Mouse (Mus musculus) intestine, embryonic 14.5 days (tissue): ENCODE measurements around the gene Rbm28. TPM values are rescaled to one million over a fixed set of nuclear protein-coding genes. Genes with fewer than 3 reads are reported as not detected.
A peak's percentile ranks its signal among the peaks of the same experiment; 100 is the strongest.

Experiments used
- ATAC-seq: fragments of 200-750 bp; cut with Nextera tagmentation; replicated peaks from 2 replicates; pipeline ENCODE4 v1.8.0; 2017; ENCODE audit warnings: low read depth, moderate number of reproducible peaks, moderate TSS enrichment, moderate library complexity; ENCODE audit not compliant: low FRiP score, low TSS enrichment
- DNase-seq: peaks from one replicate; pipeline ENCODE4 v3.0.0-alpha.2; 2018; ENCODE audit warnings: low spot score
- H3K27ac ChIP-seq: fragments of 300-500 bp; sonication (generic); 2 replicates; pipeline ENCODE4 v1.5.1; 2014; ENCODE audit warnings: low read depth, mild to moderate bottlenecking, control low read depth
- H3K27me3 ChIP-seq: fragments of 300-500 bp; sonication (generic); replicated peaks from 2 replicates; pipeline ENCODE4 v1.6.1; 2014; ENCODE audit warnings: low read length, control low read depth; ENCODE audit not compliant: control insufficient read depth, insufficient read depth
- H3K36me3 ChIP-seq: fragments of 300-500 bp; sonication (generic); 2 replicates; pipeline ENCODE4 v1.6.1; 2014; ENCODE audit warnings: low read length, control low read depth; ENCODE audit not compliant: control insufficient read depth, insufficient read depth
- H3K4me1 ChIP-seq: fragments of 300-500 bp; sonication (generic); replicated peaks from 2 replicates; pipeline ENCODE4 v1.6.1; 2014; ENCODE audit warnings: low read length, control low read depth, mixed read lengths; ENCODE audit not compliant: control insufficient read depth, insufficient read depth
- H3K4me2 ChIP-seq: fragments of 300-500 bp; sonication (generic); 2 replicates; pipeline ENCODE4 v1.6.1; 2014; ENCODE audit warnings: low read length
- H3K4me3 ChIP-seq: fragments of 300-500 bp; sonication (generic); 2 replicates; pipeline ENCODE4 v1.5.1; 2014; ENCODE audit warnings: low read depth, low read length, control low read depth, mixed read lengths
- H3K9ac ChIP-seq: fragments of 300-500 bp; sonication (generic); 2 replicates; pipeline ENCODE4 v1.6.1; 2014; ENCODE audit warnings: mild to moderate bottlenecking, low read length
- H3K9me3 ChIP-seq: fragments of 300-500 bp; sonication (generic); 2 replicates; pipeline ENCODE4 v1.6.1; 2016; ENCODE audit warnings: low read length, control low read depth; ENCODE audit not compliant: control insufficient read depth
- WGBS: fragments of 180-500 bp; shearing (Covaris S2); extraction: QIAGEN DNeasy Blood & Tissue Kit; methylation state at CpG from one replicate; pipeline ENCODE4 v1.1.7; 2014; 5-methylcytosine and 5-hydroxymethylcytosine counted together
- polyA plus RNA-seq: library from polyadenylated mRNA; unstranded; fragments of >200 nt; fragmentation: Nextera tagmentation; extraction: Ambion mirVana; gene quantifications from 2 replicates; pipeline ENCODE4 v1.2.1, GENCODE M21; 2014

The Rbm28 gene
- polyA plus RNA-seq, 1 experiment from 2014 or later = 44.6 TPM

DNA sequence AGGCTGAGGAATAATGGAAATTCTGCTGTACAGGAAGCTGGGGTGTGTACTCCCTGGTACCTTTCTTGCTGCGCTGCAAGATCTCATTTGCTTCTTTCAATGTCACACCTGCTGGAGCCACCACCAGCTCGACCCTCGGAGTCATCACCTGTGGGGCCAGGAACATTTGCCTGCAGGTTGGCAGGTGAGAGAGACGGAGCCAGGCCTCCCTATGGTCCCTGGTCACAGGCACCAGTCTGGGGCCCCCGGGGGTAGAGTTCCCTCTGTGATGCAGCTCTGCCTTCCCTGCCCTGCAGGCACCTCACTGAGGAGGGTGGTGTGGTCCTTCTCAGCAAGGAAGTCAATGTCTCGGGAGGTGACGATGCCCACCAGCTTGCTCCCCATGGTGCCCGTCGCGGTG is 41.2 kb upstream of the Rbm28 start:
- no peak overlapping the region for H3K27ac ChIP-seq
- DNase-seq (peak; percentile 38), ATAC-seq (no peak)
- H3K9me3 ChIP-seq = no peaks in the 10 kb centered on the region
- H3K9ac ChIP-seq = no peak overlapping the region
- no peak overlapping the region for H3K4me3 ChIP-seq
- no peaks in the 10 kb centered on the region for H3K27me3 ChIP-seq
- peaks cover 2% of the 10 kb centered on the region; the same call in 1 of the 2 replicates for H3K4me1 ChIP-seq
- WGBS = 92% methylated on average over 10 of the region's 10 CpGs
- peaks cover 41% of the 10 kb centered on the region for H3K36me3 ChIP-seq
- no peak overlapping the region for H3K4me2 ChIP-seq

DNA sequence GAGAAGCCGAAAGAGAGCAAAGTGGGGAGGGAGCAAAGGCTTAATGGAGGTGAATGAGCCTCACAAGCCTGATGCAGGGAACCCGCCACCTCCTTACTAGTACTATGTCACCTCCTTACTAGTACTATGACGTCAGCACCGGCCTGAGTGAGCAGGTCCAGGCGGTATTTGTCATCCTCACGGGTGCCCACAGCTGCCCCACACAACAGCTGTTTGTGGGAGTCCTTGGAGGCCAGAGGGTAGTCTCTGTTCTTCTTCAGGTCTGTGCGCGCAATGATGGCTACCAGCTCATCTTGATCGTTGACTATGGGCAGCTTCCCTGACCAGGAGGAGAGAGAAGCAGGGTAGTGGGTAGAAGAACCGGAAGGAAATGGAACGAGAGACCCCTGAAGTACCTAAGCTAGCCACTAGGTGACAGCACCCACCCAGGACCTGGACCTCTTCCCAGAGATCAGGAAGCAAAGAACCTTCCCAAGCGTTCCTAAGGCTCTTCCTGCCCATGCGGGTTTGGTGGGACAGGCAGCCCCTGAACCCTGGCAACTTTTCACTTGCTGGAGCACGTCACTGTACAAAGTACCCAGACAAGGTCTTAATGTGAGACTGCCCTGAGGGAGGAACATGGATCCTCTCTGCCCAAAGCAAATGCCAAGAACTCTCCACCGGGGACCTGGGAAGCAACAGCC is 40.3 kb upstream of the Rbm28 start:
- Histone ChIP-seq H3K4me2 (no peak overlapping the region), H3K27ac (no peak overlapping the region), H3K27me3 (no peaks in the 10 kb centered on the region), H3K9ac (no peak overlapping the region), H3K4me3 (no peak overlapping the region), H3K36me3 (peaks cover 41% of the 10 kb centered on the region), H3K4me1 (no peaks in the 10 kb centered on the region), H3K9me3 (no peaks in the 10 kb centered on the region)
- DNase-seq (peak; percentile 85), ATAC-seq (0 out of 2 replicates have a peak, but pooled peaks have one; percentile 32)
- 54% methylated on average over 15 of the region's 15 CpGs for WGBS

DNA sequence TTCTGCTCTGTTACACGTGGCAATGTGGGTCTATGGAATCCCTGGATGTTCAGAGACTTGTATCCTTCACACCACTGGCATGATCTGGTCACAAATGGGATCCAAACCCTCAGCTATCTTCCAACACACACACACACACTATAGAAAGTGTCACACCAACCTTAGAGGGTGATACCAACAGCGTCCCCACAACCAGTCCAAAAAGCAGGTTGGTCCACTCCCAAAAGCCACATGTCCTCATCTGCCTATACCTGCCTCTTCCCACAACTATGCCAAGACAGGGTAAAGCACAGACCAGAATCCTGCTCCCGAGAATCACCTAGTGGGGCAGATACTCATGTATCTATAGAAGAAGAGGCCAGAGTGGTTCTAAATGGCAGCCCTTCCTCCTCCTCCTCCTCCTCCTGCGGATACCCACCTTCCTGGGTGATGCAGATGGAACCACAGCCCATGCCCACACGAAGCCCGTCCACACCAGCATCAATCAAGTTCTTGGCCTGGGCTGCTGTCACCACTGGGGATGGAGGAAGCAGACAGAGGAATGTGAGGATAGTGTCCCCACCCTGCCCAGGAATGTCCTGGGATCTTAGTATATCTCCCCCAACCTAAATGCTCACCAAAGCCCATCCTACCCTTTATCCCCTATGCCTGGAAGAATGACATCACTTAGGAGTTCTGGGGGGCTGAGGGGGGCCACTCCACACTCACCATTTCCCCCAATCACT is 39.2 kb upstream of the Rbm28 start:
- no peaks in the 10 kb centered on the region for H3K9me3 ChIP-seq
- peaks cover 41% of the 10 kb centered on the region for H3K36me3 ChIP-seq
- WGBS = 85% methylated on average over 6 of the region's 6 CpGs
- no peak overlapping the region for H3K27ac ChIP-seq
- ATAC-seq = no peak
- H3K4me3 ChIP-seq = no peak overlapping the region
- no peaks in the 10 kb centered on the region for H3K27me3 ChIP-seq
- H3K9ac ChIP-seq = no peak overlapping the region
- H3K4me1 ChIP-seq = no peaks in the 10 kb centered on the region
- peak; percentile 38 for DNase-seq
- H3K4me2 ChIP-seq = no peak overlapping the region

DNA sequence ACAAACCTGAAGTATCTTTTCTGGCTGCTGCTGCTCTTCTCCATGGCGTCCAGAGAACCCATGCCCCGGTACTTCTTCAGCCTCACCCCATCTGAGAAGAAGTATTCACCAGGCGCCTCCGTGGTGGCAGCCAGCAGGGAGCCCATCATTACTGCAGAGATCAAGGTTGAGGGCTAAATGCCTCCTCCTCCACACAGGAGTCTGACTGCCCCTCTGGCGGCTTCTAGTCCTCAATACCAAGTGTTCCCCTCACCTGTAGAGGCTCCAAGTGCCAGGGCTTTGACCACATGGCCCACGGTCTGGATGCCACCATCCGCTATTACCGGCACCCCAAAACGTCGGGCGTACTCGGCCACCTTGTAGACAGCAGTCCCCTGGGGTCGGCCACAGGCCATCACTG is 38.3 kb upstream of the Rbm28 start:
- 91% methylated on average over 13 of the region's 13 CpGs for WGBS
- Histone ChIP-seq H3K4me2 (no peak overlapping the region), H3K4me1 (no peaks in the 10 kb centered on the region), H3K27ac (no peak overlapping the region), H3K36me3 (peaks cover 41% of the 10 kb centered on the region), H3K9ac (no peak overlapping the region), H3K4me3 (no peak overlapping the region), H3K9me3 (no peaks in the 10 kb centered on the region), H3K27me3 (no peaks in the 10 kb centered on the region)
- ATAC-seq (no peak), DNase-seq (no peak)

- peak; percentile 10 for DNase-seq
- Histone ChIP-seq H3K27ac (no peak overlapping the region), H3K4me3 (no peak overlapping the region), H3K9me3 (no peaks in the 10 kb centered on the region), H3K9ac (no peak overlapping the region), H3K4me2 (no peak overlapping the region), H3K36me3 (peaks cover 38% of the 10 kb centered on the region), H3K27me3 (0 out of 2 replicates have a peak, but pooled peaks cover 10% of the 10 kb centered on the region), H3K4me1 (no peaks in the 10 kb centered on the region)
- no peak for ATAC-seq
- WGBS = 84% methylated on average over 8 of the region's 8 CpGs
Measured at GRCm38 (mm10) chr6:29201988-29202387, 37.2 kb upstream of the Rbm28 start.

GRCm38 (mm10) chr6:29201341-29201740 is 36.5 kb upstream of the Rbm28 start:
- Histone ChIP-seq H3K27me3 (0 out of 2 replicates have a peak, but pooled peaks cover 13% of the 10 kb centered on the region), H3K9me3 (no peaks in the 10 kb centered on the region), H3K4me2 (no peak overlapping the region), H3K36me3 (peaks cover 33% of the 10 kb centered on the region), H3K9ac (no peak overlapping the region), H3K4me3 (no peak overlapping the region), H3K4me1 (no peaks in the 10 kb centered on the region), H3K27ac (no peak overlapping the region)
- WGBS = 91% methylated on average over 5 of the region's 5 CpGs
- ATAC-seq = no peak
- DNase-seq = peak; percentile 20

DNA sequence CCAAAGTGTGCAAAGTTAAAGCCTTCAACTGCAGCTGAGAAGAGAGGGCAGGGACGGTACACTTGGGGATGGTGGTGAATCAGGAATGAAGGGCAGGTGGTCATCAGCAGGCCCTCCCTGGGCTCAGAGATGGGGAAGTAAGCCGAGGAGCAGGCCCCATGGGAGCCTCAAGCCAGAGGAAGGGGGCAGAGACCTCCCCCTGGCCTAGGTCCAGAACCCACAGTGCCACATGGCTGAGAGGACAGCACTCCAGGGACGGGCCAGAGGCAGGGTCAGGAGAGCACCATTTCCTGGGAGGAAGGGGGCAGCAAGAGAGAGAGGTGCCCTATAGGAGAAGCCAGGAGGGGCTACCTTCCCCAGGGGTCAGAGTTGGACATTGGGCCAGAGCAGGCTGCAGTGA is 35.7 kb upstream of the Rbm28 start:
- no peak overlapping the region for H3K9ac ChIP-seq
- peaks cover 26% of the 10 kb centered on the region for H3K36me3 ChIP-seq
- DNase-seq (peak; percentile 49), ATAC-seq (no peak)
- H3K4me3 ChIP-seq = no peak overlapping the region
- no peak overlapping the region for H3K27ac ChIP-seq
- H3K4me2 ChIP-seq = no peak overlapping the region
- H3K4me1 ChIP-seq = no peaks in the 10 kb centered on the region
- 0 out of 2 replicates have a peak, but pooled peaks cover 13% of the 10 kb centered on the region for H3K27me3 ChIP-seq
- 79% methylated on average over 3 of the region's 3 CpGs for WGBS
- no peaks in the 10 kb centered on the region for H3K9me3 ChIP-seq

DNA sequence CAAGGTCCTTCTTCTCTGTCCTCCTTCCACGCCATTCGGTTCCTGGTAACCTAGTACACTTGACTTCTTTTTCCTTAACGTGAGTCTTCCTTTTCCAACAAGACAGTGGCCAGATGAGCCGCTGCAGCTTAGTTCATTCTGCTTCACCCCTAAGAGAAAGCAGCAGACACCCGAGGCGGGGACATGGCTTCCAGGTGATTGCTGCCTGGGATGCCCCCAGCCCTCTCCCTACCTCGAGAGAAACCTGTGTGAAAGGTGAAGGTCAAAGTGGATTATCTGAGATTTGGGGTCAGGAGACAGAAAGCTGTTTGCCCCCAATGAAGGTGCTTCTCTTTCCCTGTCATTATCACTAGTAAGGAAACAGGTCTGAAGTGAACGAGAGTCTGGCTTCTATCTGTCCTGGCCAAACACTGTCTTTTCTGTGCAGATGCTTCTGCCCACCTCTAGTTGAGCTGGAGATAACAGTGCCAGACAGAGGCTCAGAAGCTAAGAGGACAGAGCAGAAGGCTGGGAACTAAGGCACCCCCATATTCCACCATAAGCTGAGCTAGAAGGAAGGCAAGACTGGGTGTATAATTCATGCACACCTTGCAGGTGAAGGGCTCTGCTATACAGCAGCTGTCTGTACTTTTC is 34.5 kb upstream of the Rbm28 start:
- DNase-seq (peak; percentile 46), ATAC-seq (peak; percentile 32; the same call in 1 of the 2 replicates)
- peak overlapping the region; percentile 30 for H3K9ac ChIP-seq
- H3K9me3 ChIP-seq = no peaks in the 10 kb centered on the region
- 35% methylated on average over 8 of the region's 8 CpGs for WGBS
- peaks cover 20% of the 10 kb centered on the region for H3K36me3 ChIP-seq
- H3K4me2 ChIP-seq = peak overlapping the region; percentile 63
- H3K27ac ChIP-seq = no peak overlapping the region
- H3K4me1 ChIP-seq = no peaks in the 10 kb centered on the region
- H3K27me3 ChIP-seq = 0 out of 2 replicates have a peak, but pooled peaks cover 13% of the 10 kb centered on the region
- peak overlapping the region; percentile 40; the same call in 1 of the 2 replicates for H3K4me3 ChIP-seq
